Mouse (Mus musculus): ENCODE data around the gene Mgat3. TPM values are rescaled to one million over a fixed set of nuclear protein-coding genes. Genes with fewer than 3 reads are reported as not detected.

The Mgat3 gene
- polyA plus RNA-seq, 1 experiment: 79.8 TPM

DNA sequence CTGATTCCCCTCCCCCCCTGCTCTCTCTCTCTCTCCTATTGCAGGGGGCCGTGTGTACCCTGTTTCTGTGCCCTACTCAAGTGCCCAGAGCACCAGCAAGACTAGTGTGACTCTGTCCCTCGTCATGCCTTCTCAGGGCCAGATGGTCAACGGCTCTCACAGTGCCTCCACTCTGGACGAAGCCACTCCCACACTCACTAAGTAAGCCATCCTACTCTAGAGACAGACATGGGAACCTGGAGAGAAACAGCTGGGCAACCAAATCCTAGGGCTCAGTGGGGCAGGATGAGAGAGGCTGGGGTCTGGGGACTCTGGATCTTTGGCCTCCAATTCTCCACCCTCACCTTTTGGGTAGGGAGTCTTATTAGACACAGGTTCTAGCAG lies 14.8 kb upstream of the Mgat3 start:
- TF ChIP-seq POLR2A (IDR thresholded peaks at IDR 0.05; ENCODE audit: extremely low read depth, insufficient read depth, low read length) (no peak), CTCF (IDR thresholded peaks at IDR 0.05; ENCODE audit: extremely low read depth, insufficient read depth, low read length) (no peak)
- no peak overlapping the region for H3K27ac ChIP-seq (ENCODE audit: insufficient read depth, low read length)
- no peak overlapping the region for H3K4me3 ChIP-seq (ENCODE audit: insufficient read depth, low read length)
- H3K4me1 ChIP-seq (ENCODE audit: control insufficient read depth, insufficient read depth, low read length): no peaks in the 10 kb centered on the region

DNA sequence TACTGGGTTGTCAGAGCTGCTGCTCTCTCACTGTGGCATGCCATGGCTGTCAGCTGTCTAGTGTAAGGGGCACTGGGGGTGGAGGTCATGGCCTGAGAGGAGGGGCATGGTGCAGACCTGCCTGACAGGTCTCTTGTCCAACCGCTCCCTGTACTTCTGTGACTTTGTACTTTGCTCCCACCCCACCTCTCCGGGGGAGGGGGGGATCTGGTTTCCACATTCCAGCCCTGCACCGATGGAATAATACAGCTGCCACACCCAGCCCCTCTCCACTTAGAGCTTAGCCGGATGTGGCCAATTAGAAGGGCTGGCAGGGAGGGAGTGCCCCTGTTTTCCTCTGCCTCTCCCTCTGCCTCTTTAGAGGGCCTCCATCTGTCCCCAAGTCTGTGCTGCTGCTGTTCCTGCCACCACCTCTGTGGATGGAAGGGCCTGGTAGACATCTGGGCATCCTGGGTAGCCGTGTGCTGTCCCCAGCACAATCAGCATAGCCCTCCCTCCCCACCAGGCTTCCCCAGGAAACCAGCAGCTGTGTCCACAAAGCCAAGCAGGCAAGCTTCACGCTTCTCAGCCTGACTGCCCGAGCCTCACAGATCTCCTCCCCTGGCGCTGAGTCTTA lies 14.1 kb upstream of the Mgat3 start:
- no peak overlapping the region for H3K27ac ChIP-seq (ENCODE audit: insufficient read depth, low read length)
- TF ChIP-seq POLR2A (IDR thresholded peaks at IDR 0.05; ENCODE audit: extremely low read depth, insufficient read depth, low read length): no peak
- TF ChIP-seq CTCF (IDR thresholded peaks at IDR 0.05; ENCODE audit: extremely low read depth, insufficient read depth, low read length): no peak
- H3K4me3 ChIP-seq (ENCODE audit: insufficient read depth, low read length): no peak overlapping the region
- H3K4me1 ChIP-seq (ENCODE audit: control insufficient read depth, insufficient read depth, low read length): no peaks in the 10 kb centered on the region

DNA sequence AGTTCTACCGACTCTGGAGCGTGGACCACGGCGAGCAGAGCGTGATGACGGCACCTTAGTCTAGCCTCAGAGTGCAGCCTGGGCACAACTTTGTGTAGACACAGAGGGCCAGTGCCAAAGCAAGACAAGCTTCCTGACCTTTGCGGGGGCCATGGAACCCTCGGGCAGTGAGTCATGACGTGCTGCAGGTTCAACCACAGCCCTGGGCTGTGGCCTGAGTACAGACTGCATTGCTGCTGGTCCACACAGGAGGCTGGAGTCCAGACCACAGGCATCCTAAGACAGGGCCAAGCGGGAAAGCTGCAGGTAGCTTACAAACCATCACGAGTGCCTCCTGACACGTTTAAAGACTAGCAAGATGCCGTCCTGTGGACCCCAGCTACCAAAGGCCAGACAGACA lies 13.3 kb upstream of the Mgat3 start:
- Histone ChIP-seq H3K4me1 (ENCODE audit: control insufficient read depth, insufficient read depth, low read length) (no peaks in the 10 kb centered on the region), H3K27ac (ENCODE audit: insufficient read depth, low read length) (0 out of 2 replicates have a peak overlapping the region, but pooled peaks have one; percentile 28), H3K4me3 (ENCODE audit: insufficient read depth, low read length) (no peak overlapping the region)
- TF ChIP-seq CTCF (IDR thresholded peaks at IDR 0.05; ENCODE audit: extremely low read depth, insufficient read depth, low read length): no peak
- no peak for TF ChIP-seq POLR2A (IDR thresholded peaks at IDR 0.05; ENCODE audit: extremely low read depth, insufficient read depth, low read length)

DNA sequence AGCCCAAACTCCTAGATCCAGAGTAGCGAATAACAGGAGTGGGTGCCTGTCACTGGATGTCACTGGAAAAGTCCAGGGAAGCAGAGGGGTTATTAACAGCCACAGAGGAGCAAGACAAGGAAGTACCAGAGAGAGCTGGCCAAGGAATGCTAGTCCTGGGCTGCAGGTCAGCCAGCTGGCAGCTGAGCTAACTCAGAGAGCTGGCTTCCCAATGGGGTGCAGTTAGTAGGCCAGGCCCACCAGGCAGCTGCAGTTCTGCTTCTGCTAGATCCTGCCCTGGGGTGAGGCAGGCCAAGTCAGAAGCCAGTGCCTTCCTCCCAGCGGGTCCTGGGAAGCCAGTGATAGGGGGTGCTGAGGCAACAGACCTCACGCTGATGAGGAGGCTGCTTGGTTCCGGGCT lies 12.8 kb upstream of the Mgat3 start:
- TF ChIP-seq CTCF (IDR thresholded peaks at IDR 0.05; ENCODE audit: extremely low read depth, insufficient read depth, low read length) (no peak), POLR2A (IDR thresholded peaks at IDR 0.05; ENCODE audit: extremely low read depth, insufficient read depth, low read length) (no peak)
- no peak overlapping the region for H3K4me3 ChIP-seq (ENCODE audit: insufficient read depth, low read length)
- 0 out of 2 replicates have a peak, but pooled peaks cover 1% of the 10 kb centered on the region for H3K4me1 ChIP-seq (ENCODE audit: control insufficient read depth, insufficient read depth, low read length)
- H3K27ac ChIP-seq (ENCODE audit: insufficient read depth, low read length): no peak overlapping the region

DNA sequence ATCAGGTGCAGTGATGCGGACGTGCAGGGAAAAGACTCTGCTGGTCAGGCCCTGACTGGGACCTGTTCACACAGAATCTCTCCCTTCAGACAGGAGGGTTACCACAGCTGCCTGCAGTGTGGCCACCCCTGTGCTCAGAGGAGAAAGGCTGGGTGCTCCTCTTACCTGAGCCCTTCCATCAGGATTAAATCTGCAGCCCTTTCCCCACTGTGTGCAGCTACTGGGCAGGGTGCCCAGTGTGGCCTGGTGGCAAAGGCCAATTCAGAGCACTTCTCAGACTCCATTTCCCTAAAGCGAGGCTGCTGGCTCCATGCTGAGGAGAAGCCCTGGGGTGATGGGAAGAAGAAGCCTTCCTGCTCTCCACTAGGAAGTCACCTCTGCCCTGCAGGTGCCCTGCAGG lies 12.3 kb upstream of the Mgat3 start:
- H3K4me3 ChIP-seq (ENCODE audit: insufficient read depth, low read length): no peak overlapping the region
- H3K27ac ChIP-seq (ENCODE audit: insufficient read depth, low read length): no peak overlapping the region
- 0 out of 2 replicates have a peak, but pooled peaks cover 1% of the 10 kb centered on the region for H3K4me1 ChIP-seq (ENCODE audit: control insufficient read depth, insufficient read depth, low read length)
- TF ChIP-seq CTCF (IDR thresholded peaks at IDR 0.05; ENCODE audit: extremely low read depth, insufficient read depth, low read length) (no peak), POLR2A (IDR thresholded peaks at IDR 0.05; ENCODE audit: extremely low read depth, insufficient read depth, low read length) (no peak)

DNA sequence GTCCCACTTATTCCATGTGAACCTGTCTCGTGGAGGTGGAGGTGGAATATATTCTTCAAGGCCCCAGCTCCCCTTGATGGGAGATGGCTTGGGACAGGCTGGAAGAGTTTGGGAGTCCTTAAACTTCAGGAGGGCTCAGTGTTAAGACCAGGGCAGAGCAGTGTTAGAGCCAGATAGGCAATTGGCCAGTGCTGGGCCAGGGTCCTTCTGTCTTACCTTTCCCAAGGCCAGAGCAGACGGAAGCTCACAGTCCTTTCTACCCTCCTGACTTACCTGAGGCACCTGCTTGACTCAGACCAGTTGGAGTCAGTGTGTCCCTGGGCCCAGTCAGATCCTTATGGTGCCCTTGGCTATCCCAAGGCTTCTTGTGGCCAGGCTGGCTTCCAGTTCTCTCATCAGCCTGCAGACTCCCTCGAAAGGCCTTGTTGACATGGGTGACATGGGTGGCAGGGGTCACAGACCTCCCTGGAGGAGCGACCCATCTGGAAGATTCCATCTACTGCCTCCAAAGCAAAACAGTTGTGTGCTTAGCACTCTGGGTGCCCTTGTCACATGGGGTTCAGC lies 11.0 kb upstream of the Mgat3 start:
- TF ChIP-seq POLR2A (IDR thresholded peaks at IDR 0.05; ENCODE audit: extremely low read depth, insufficient read depth, low read length) (no peak), CTCF (IDR thresholded peaks at IDR 0.05; ENCODE audit: extremely low read depth, insufficient read depth, low read length) (no peak)
- H3K27ac ChIP-seq (ENCODE audit: insufficient read depth, low read length): no peak overlapping the region
- 0 out of 2 replicates have a peak, but pooled peaks cover 1% of the 10 kb centered on the region for H3K4me1 ChIP-seq (ENCODE audit: control insufficient read depth, insufficient read depth, low read length)
- no peak overlapping the region for H3K4me3 ChIP-seq (ENCODE audit: insufficient read depth, low read length)

DNA sequence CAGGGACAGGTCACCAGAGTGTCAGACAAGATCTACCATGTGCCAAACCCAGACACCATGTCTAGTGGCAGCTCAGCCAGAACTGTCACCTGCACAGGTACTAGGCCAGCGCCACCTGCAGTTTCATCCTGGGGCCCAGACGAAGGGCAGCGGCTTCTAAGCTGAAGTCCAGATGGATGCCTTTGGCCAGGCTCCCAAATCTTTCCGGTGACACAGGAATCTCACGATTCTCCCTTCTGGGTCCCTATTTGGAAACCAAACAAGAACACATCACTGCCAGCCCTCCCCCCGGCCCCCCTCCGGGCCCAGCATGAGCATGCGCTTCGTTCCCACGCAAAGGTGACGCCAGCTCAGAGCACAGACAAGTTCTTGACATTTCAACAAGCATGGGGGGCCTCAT lies 10.2 kb upstream of the Mgat3 start:
- Histone ChIP-seq H3K4me1 (ENCODE audit: control insufficient read depth, insufficient read depth, low read length) (0 out of 2 replicates have a peak, but pooled peaks cover 1% of the 10 kb centered on the region), H3K4me3 (ENCODE audit: insufficient read depth, low read length) (no peak overlapping the region), H3K27ac (ENCODE audit: insufficient read depth, low read length) (no peak overlapping the region)
- TF ChIP-seq POLR2A (IDR thresholded peaks at IDR 0.05; ENCODE audit: extremely low read depth, insufficient read depth, low read length) (no peak), CTCF (IDR thresholded peaks at IDR 0.05; ENCODE audit: extremely low read depth, insufficient read depth, low read length) (0 out of 2 replicates have a peak, but pooled peaks have one; percentile 2)

DNA sequence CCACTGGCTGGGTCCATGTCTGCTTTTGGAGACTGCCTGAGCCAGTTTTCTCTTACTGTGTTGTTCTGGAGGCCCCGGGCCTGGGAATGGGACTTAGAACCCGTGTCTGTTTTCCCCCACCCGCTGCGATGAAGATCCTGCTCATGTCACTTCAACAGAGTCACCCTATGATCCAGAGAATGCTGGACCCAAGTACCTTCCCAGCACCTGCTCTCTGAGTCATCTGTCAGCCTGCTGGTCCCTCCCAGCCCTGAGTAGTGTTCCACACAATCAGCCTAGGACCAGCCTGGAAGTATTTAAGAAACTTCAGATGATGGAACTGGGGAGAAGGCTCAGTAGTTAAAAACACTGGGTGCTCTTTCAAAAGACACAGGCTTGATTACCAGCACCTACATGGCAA lies 9.8 kb upstream of the Mgat3 start:
- 0 out of 2 replicates have a peak, but pooled peaks cover 1% of the 10 kb centered on the region for H3K4me1 ChIP-seq (ENCODE audit: control insufficient read depth, insufficient read depth, low read length)
- no peak overlapping the region for H3K4me3 ChIP-seq (ENCODE audit: insufficient read depth, low read length)
- TF ChIP-seq CTCF (IDR thresholded peaks at IDR 0.05; ENCODE audit: extremely low read depth, insufficient read depth, low read length) (no peak), POLR2A (IDR thresholded peaks at IDR 0.05; ENCODE audit: extremely low read depth, insufficient read depth, low read length) (no peak)
- H3K27ac ChIP-seq (ENCODE audit: insufficient read depth, low read length): no peak overlapping the region

DNA sequence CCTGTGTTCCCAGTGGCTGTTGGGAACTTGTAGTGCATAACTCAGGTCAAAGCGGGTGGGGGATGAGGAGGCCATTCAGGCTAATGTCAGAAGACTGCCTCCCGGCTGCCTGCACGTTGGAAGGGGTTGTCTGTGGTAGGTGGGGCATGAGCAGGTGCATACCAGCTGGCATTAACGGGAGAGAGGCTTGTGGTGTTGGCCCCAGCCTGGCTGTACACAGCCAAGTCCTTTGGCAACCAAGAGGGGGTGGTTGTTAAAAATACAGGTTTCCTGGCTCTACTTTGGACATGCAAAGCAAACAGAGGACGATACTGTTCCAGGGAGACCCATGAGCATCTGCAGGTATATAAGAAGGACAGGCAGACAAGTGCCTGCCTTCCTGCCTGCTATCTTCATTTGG lies 8.1 kb upstream of the Mgat3 start:
- 0 out of 2 replicates have a peak, but pooled peaks cover 1% of the 10 kb centered on the region for H3K4me1 ChIP-seq (ENCODE audit: control insufficient read depth, insufficient read depth, low read length)
- H3K27ac ChIP-seq (ENCODE audit: insufficient read depth, low read length): no peak overlapping the region
- H3K4me3 ChIP-seq (ENCODE audit: insufficient read depth, low read length): no peak overlapping the region
- no peak for TF ChIP-seq CTCF (IDR thresholded peaks at IDR 0.05; ENCODE audit: extremely low read depth, insufficient read depth, low read length)
- TF ChIP-seq POLR2A (IDR thresholded peaks at IDR 0.05; ENCODE audit: extremely low read depth, insufficient read depth, low read length): no peak

DNA sequence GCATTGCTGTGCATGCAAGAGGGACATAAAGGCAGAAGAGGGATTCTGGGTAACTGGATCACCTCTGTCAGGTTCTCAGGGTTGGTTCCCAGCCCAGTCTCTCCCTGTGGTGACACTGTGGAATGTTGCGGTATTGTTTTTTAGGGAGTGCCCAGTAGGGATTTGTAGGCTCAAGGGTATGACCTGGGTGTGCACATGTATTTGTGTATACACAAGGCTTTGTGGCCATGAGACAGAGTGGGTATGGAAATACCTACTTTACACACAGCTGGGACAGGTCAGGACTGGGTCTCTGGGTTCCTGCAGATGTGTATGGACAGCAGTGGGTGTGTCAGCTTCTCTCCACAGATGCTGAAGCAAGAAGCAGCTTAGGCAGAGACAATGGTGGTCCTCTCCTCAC lies 4.0 kb upstream of the Mgat3 start:
- TF ChIP-seq POLR2A (IDR thresholded peaks at IDR 0.05; ENCODE audit: extremely low read depth, insufficient read depth, low read length) (no peak), CTCF (IDR thresholded peaks at IDR 0.05; ENCODE audit: extremely low read depth, insufficient read depth, low read length) (no peak)
- H3K27ac ChIP-seq (ENCODE audit: insufficient read depth, low read length): no peak overlapping the region
- H3K4me1 ChIP-seq (ENCODE audit: control insufficient read depth, insufficient read depth, low read length): peaks cover 3% of the 10 kb centered on the region; the same call in 1 of the 2 replicates
- no peak overlapping the region for H3K4me3 ChIP-seq (ENCODE audit: insufficient read depth, low read length)

All from cortical plate, adult 2 months (tissue).